In the genomic region with DNA sequence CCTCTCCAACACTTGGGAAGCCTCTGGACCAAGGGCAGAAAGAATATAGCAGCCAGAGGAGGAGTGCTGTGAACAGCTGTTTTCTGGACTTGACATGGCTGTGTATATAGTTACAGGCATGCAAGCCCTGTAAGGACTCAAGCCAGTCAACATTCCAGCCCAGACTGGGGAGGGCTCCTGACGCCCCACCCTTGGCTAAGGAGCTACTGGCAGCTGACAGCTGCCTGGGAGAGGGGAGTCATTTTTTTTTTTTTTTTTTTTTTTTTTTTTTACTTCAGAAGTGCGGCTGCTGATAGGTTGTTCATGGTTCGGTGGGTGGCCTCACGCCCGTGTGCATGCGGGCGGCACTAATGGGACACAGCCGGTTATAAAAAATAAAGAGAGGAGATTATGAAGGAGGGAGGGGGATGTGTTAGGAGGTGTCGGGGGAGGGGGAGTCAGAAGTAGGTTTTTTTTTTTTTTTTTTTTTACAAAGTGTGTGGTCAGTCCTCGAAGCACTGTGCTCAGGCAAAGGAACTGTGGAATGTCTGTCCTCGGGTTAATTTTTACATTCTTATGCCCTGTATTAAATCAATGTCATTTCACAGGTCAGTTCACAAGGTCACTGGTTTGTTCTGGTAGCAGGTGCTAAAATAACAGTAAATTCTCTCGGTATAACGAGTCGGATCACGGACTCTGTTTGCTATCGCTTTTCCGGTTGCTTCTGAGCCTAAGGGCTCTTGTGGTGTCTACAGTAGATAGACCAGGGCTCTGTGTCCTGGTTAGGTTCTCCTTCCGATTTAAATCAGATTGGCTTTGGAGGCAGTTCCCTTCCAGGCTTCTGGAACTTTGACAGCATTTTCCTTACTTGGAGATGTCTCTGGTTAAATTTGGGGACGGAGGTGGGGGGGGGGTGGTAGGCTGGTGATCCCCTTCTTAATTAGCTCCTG, we compare ENCODE assay signal across 8 mouse cellular contexts.
A peak's percentile ranks its signal among the peaks of the same experiment; 100 is the strongest.
DNase-seq lines count a peak whose midpoint lies in the region; ATAC-seq and TF ChIP-seq lines count a peak whose summit lies in the region.

No protein-coding gene starts in this region.

- H3K9me3 ChIP-seq in hindbrain, embryonic 15.5 days, result no peaks in the 10 kb centered on the region

- H3K79me2 ChIP-seq in liver, adult 2 months (ENCODE audit: control insufficient read depth, insufficient read depth, low read length), result no peaks in the 10 kb centered on the region

- no peak overlapping the region for H3K9ac ChIP-seq in hindbrain, embryonic 15.5 days
- H3K9ac ChIP-seq in liver, adult 2 months (ENCODE audit: low read depth, low read length), result no peak overlapping the region

- peak; percentile 54 for DNase-seq in embryo, embryonic 10 days (ENCODE audit: low spot score)
- DNase-seq in gastrocnemius, adult 2 months, result peak; percentile 75
- peak; percentile 51 for DNase-seq in liver, adult 2 months (ENCODE audit: extremely low read depth, low read depth, low spot score)
- peak; percentile 49 for DNase-seq in neural tube, embryonic 10.5 days (ENCODE audit: extremely low spot score, low spot score)
- DNase-seq in testis, postnatal 14 days (ENCODE audit: low spot score), result no peak
- no peak for DNase-seq in frontal cortex, postnatal 14 days (ENCODE audit: low spot score in 2 of 2)
- no peak for DNase-seq in left cerebral cortex, postnatal 36 days (ENCODE audit: low spot score in 2 of 2)

- intact Hi-C loops in gastrocnemius, adult 2 months (cut with DNase I), result no loop called here
- intact Hi-C loops in left cerebral cortex, postnatal 36 days (cut with DNase I), result no loop called here

- peaks cover 10% of the 10 kb centered on the region; the same call in 1 of the 2 replicates for H3K4me1 ChIP-seq in hindbrain, embryonic 15.5 days (replicated peaks)
- H3K4me1 ChIP-seq in liver, adult 2 months (ENCODE audit: control insufficient read depth, insufficient read depth, low read length), result peaks cover 3% of the 10 kb centered on the region; the same call in 1 of the 2 replicates

- H3K27me3 ChIP-seq in hindbrain, embryonic 15.5 days, result no peaks in the 10 kb centered on the region
- H3K27me3 ChIP-seq in liver, adult 2 months (ENCODE audit: control insufficient read depth, insufficient read depth, low read length), result peaks cover 7% of the 10 kb centered on the region; the same call in 1 of the 2 replicates

- peak; percentile 59; the same call in 1 of the 2 replicates for ATAC-seq in hindbrain, embryonic 15.5 days (ENCODE audit: low FRiP score, low read depth)

- peak overlapping the region; percentile 42 for H3K4me2 ChIP-seq in hindbrain, embryonic 15.5 days

- peak overlapping the region; percentile 20; the same call in 1 of the 2 replicates for H3K27ac ChIP-seq in gastrocnemius, adult 2 months
- H3K27ac ChIP-seq in hindbrain, embryonic 15.5 days (replicated peaks), result no peak overlapping the region
- no peak overlapping the region for H3K27ac ChIP-seq in liver, adult 2 months (replicated peaks; ENCODE audit: insufficient read depth, low read depth, low read length)

- TF ChIP-seq CTCF in gastrocnemius, adult 2 months (IDR thresholded peaks at IDR 0.05), result no peak
- TF ChIP-seq CTCF in liver, adult 2 months (IDR thresholded peaks at IDR 0.05; ENCODE audit: low read depth, low read length), result no peak

- peak overlapping the region; percentile 39 for H3K4me3 ChIP-seq in gastrocnemius, adult 2 months
- H3K4me3 ChIP-seq in hindbrain, embryonic 15.5 days, result peak overlapping the region; percentile 11
- no peak overlapping the region for H3K4me3 ChIP-seq in liver, adult 2 months (ENCODE audit: insufficient read depth, low read depth, low read length)

- no peaks in the 10 kb centered on the region for H3K36me3 ChIP-seq in hindbrain, embryonic 15.5 days
- H3K36me3 ChIP-seq in liver, adult 2 months (ENCODE audit: control insufficient read depth, insufficient read depth, low read length), result no peaks in the 10 kb centered on the region

- TF ChIP-seq POLR2A in liver, adult 2 months (IDR thresholded peaks at IDR 0.05; ENCODE audit: extremely low read depth, insufficient read depth, low read length), result no peak

- WGBS in hindbrain, embryonic 15.5 days, result 11% methylated on average over 19 of the region's 19 CpGs
- WGBS in liver, adult 2 months, result 29% methylated on average over 19 of the region's 19 CpGs

Comparison
In these comparisons a context has a peak if more than half of its experiments do, and no peak if none do; other contexts are left out.
1. DNase-seq: peak in embryo, embryonic 10 days (single experiment), gastrocnemius, adult 2 months (single experiment), liver, adult 2 months (single experiment) and neural tube, embryonic 10.5 days (single experiment); none in testis, postnatal 14 days (single experiment), frontal cortex, postnatal 14 days (0 of 2) and left cerebral cortex, postnatal 36 days (0 of 2).